Mouse (Mus musculus) hematopoietic stem cell, adult 5-6 weeks (primary cell): Measurements from ENCODE around the gene Tfpt. TPM values are rescaled to one million over a fixed set of nuclear protein-coding genes. Genes with fewer than 3 reads are reported as not detected.
"Not testable (repeated sequence)": the region's sequence is repeated elsewhere in the genome, so short reads cannot be mapped to it uniquely, and the experiment has no call there.

Experiments
- ATAC-seq, 2 experiments: fragments of 125-278 bp in 1 of 2; replicated peaks in 1 of 2; 2 replicates each; pipeline ENCODE4 v1.8.0; 2016 to 2017; ENCODE audit warnings: inconsistent platforms in 2 of 2, mild to moderate bottlenecking in 2 of 2, moderate number of reproducible peaks in 2 of 2, low read depth in 1 of 2, moderate TSS enrichment in 1 of 2; ENCODE audit not compliant: low FRiP score in 2 of 2, poor library complexity in 2 of 2, severe bottlenecking in 2 of 2, insufficient read depth in 1 of 2, low TSS enrichment in 1 of 2
- total RNA-seq: library from RNA; stranded (forward); fragments of 172-1452, 232-1000 nt; gene quantifications from 2 replicates; pipeline ENCODE4 v1.2.3, GENCODE M21; 2017

Gene Tfpt
- total RNA-seq, 1 experiment from 2014 or later, result 25.9 TPM

GRCm38 (mm10) chr7:3591534-3591933 lies 38.2 kb downstream of the Tfpt start:
- ATAC-seq, result no peak

GRCm38 (mm10) chr7:3590550-3590949 lies 39.2 kb downstream of the Tfpt start:
- ATAC-seq, result no peak

GRCm38 (mm10) chr7:3587292-3587691 lies 42.4 kb downstream of the Tfpt start:
- ATAC-seq, result no peak

GRCm38 (mm10) chr7:3586255-3586654 lies 43.5 kb downstream of the Tfpt start:
- no peak for ATAC-seq

GRCm38 (mm10) chr7:3585763-3586162 lies 44.0 kb downstream of the Tfpt start:
- no peak for ATAC-seq

- ATAC-seq, result no peak
These were observed 49.7 kb downstream of the Tfpt start for GRCm38 (mm10) chr7:3580029-3580428.

- ATAC-seq, result no peak
These were observed 50.7 kb downstream of the Tfpt start for GRCm38 (mm10) chr7:3578952-3579546.

- no peak for ATAC-seq
These were observed 51.5 kb downstream of the Tfpt start for GRCm38 (mm10) chr7:3578196-3578595.

- no peak for ATAC-seq
These were observed 53.2 kb downstream of the Tfpt start for GRCm38 (mm10) chr7:3576354-3577124.

GRCm38 (mm10) chr7:3574216-3574615 lies 55.5 kb downstream of the Tfpt start:
- ATAC-seq, result no peak

- no peak for ATAC-seq
These were observed 57.9 kb downstream of the Tfpt start for GRCm38 (mm10) chr7:3571847-3572246.

GRCm38 (mm10) chr7:3570580-3570979 lies 59.1 kb downstream of the Tfpt start:
- not testable (repeated sequence) for ATAC-seq

Other genes with a start within 250 kb of the Tfpt start
- gene Cacng8, start 239.2 kb downstream of the Tfpt start, total RNA-seq, result 3.9 TPM in 1 of 2 replicates, not detected in the other
- gene Cacng6, start 205.7 kb downstream of the Tfpt start, total RNA-seq, result not detected in 2 replicates
- 1.4 and 2.1 TPM in 2 replicates for gene Tarm1, start 127.3 kb downstream of the Tfpt start, total RNA-seq
- 0.20 TPM in 1 of 2 replicates, not detected in the other for gene Oscar, start 13.8 kb downstream of the Tfpt start, total RNA-seq
- gene Ndufa3, start 12.6 kb downstream of the Tfpt start, total RNA-seq, result 150 and 232 TPM in 2 replicates
- gene Prpf31, start 56 bp upstream of the Tfpt start, total RNA-seq, result 78.5 and 106 TPM in 2 replicates
- 20.8 and 22.3 TPM in 2 replicates for gene Cnot3, start 15.3 kb upstream of the Tfpt start, total RNA-seq
- 11.1 and 15.4 TPM in 2 replicates for gene Leng1, start 35.9 kb upstream of the Tfpt start, total RNA-seq
- gene Tmc4, start 47.6 kb upstream of the Tfpt start, total RNA-seq, result 6.4 and 6.7 TPM in 2 replicates
- 29.4 and 41.6 TPM in 2 replicates for gene Tsen34, start 62.9 kb upstream of the Tfpt start, total RNA-seq
- 25.3 and 28.2 TPM in 2 replicates for gene Mboat7, start 63.6 kb upstream of the Tfpt start, total RNA-seq
- gene Rps9, start 74.1 kb upstream of the Tfpt start, total RNA-seq, result 1,808 and 2,399 TPM in 2 replicates
- 5.6 and 14.5 TPM in 2 replicates for gene Pirb, start 90.5 kb upstream of the Tfpt start, total RNA-seq
- 0.69 and 0.74 TPM in 2 replicates for gene Gm15448, start 195.8 kb upstream of the Tfpt start, total RNA-seq
- gene Pira2, start 215.1 kb upstream of the Tfpt start, total RNA-seq, result 6.4 TPM in 1 of 2 replicates, not detected in the other